Mouse (Mus musculus) adrenal gland, adult 2 months (tissue): ENCODE results near the gene Mmaa. TPM values are rescaled to one million over a fixed set of nuclear protein-coding genes. Genes with fewer than 3 reads are reported as not detected.

Experiments
- DNase-seq: peaks from one replicate; pipeline ENCODE4 v3.0.0; 2021
- long read RNA-seq: library from polyadenylated mRNA; stranded (forward); transcript quantifications from one replicate; pipeline ENCODE4 v2.0.0, GENCODE M21; 2021
- polyA plus RNA-seq: library from polyadenylated mRNA; depleted of rRNA; stranded (reverse); fragments of >200 nt; gene quantifications from 2 replicates; pipeline ENCODE4 v1.2.3, GENCODE M21; 2012; rRNA removed
- total RNA-seq, 2 experiments: library from RNA; stranded (reverse); gene quantifications; 2 replicates each; pipeline ENCODE4 v1.2.3; 2021

Mmaa gene
- 10 to 100 TPM; 31.8 to 42.5 TPM for total RNA-seq
- polyA plus RNA-seq: 2.8 and 3.2 TPM in 2 replicates
- long read RNA-seq, full-length matches to known transcripts: 12 of 34 reads
- long read RNA-seq, partial matches to known transcripts: 5 of 34 reads
- long read RNA-seq, other reads (novel, unspliced or antisense): 17 of 34 reads

GRCm38 (mm10) chr8:79294610-79295275 lies at the start of gene Mmaa:
TSS of gene Mmaa (minus strand) at chr8:79294937.
- peak; percentile 99 for DNase-seq

- no peak for DNase-seq
Measured at GRCm38 (mm10) chr8:79341236-79341635, 46.5 kb upstream of the Mmaa start.

- DNase-seq: peak; percentile 38
Measured at GRCm38 (mm10) chr8:79339555-79339954, 44.8 kb upstream of the Mmaa start.

GRCm38 (mm10) chr8:79338619-79339018 lies 43.9 kb upstream of the Mmaa start:
- DNase-seq: no peak

- no peak for DNase-seq
Measured at GRCm38 (mm10) chr8:79332109-79332900, 37.6 kb upstream of the Mmaa start.

DNA sequence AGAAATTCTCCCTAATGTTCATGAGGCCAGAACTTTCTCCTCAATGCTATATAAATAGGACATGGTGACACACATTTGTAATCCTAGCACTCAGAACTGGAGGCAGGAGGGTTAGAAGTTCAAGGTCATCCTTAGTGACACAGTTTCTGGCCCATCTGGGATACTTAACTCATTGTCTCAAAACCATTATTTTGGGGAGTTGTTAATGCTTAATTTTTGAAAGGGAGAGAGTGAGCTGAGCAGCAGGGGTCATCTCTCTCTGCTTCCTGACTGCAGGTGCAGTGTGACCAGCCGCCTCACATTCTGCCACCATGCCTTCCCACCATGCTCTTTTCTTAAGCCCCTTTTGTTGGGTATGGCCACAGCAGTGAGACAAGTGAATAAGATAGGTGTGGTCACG lies 36.8 kb upstream of the Mmaa start:
- no peak for DNase-seq

- no peak for DNase-seq
Measured at GRCm38 (mm10) chr8:79331017-79331416, 36.3 kb upstream of the Mmaa start.

- no peak for DNase-seq
Measured at GRCm38 (mm10) chr8:79329735-79330134, 35.0 kb upstream of the Mmaa start.

- DNase-seq: no peak
Measured at GRCm38 (mm10) chr8:79329182-79329581, 34.4 kb upstream of the Mmaa start.

DNA sequence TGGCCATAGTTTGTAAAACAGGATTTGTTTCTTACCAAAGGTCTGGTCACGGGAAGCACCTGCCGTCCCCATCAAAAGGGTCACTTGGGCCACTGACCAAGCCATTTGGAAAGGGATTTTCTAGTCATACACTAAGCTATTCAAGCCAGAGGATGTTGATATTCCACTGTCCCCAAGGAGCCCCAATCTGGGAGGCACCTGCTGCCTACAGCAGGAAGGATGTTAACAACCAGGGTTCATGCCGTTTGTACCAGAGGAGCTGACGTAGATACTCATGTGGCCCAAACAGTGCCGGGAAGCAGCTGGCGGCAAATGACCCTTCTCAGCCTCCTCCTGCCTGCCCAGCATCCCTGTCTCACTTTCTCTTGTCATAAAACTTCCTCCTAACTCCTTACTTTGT lies 30.8 kb upstream of the Mmaa start:
- no peak for DNase-seq

DNA sequence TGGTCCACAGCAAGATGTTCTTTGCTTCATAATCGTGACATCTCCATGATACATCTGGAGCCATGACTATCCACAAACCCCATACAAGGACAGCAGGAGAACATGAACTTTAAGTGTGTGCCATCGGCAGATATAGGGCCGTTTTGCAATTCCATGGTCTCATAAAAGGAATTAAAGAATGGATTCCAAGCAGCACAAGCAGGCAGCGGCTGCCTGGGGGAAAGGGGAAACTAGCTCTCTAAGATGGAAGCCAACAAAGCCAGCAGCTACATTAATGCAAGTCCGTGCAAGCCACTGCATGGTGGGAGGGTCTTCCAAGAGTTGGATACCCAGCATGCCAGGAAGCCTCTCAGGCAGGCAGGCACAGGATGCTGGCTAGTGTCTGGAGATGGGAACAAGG lies 30.2 kb upstream of the Mmaa start:
- no peak for DNase-seq

- no peak for DNase-seq
Measured at GRCm38 (mm10) chr8:79324036-79324435, 29.3 kb upstream of the Mmaa start.

- DNase-seq: no peak
Measured at GRCm38 (mm10) chr8:79323121-79323520, 28.4 kb upstream of the Mmaa start.

DNA sequence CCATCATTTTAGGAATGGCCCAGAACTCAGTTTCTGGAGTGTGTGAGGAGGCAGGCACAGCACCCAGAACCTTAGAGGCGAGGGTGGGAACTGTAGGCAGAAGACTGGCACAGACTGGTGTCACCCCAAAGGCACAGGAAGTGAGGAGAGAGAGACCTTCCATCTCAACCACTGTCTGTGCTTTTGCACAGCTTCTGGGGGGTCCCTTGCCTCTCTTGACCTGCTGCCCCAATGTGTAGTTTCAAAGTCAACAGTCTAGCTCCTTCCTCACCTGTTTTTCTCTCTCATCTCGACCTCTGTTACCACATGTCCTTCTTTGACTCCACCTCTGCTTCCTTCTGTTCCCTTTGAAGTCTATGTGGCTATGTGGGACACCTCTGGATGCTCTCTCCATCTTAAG lies 16.1 kb upstream of the Mmaa start:
- no peak for DNase-seq

- DNase-seq: no peak
Measured at GRCm38 (mm10) chr8:79305941-79306340, 11.2 kb upstream of the Mmaa start.

DNA sequence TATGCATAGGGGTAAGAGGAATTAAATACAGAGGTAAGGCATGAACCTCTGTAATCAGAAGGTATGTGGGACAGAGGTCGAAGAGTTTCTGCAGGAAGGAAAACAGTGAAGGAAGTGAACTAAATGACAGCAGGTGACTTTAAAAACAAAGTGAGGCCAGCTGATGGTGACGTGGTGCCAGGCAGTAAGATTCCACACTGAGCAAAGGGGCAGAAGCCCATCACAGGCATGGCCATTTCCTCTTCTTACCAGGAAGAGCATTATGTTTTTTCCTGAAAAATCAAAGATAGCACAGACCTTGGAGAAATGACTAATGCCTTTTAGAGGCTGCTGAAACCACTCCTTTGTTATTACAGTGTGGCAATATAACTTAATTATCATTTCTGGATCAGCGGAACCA lies 6.8 kb upstream of the Mmaa start:
- no peak for DNase-seq

GRCm38 (mm10) chr8:79299704-79300103 lies 5.0 kb upstream of the Mmaa start:
- DNase-seq: no peak

- DNase-seq: peak; percentile 76
Measured at GRCm38 (mm10) chr8:79297763-79298162, 3.0 kb upstream of the Mmaa start.

DNA sequence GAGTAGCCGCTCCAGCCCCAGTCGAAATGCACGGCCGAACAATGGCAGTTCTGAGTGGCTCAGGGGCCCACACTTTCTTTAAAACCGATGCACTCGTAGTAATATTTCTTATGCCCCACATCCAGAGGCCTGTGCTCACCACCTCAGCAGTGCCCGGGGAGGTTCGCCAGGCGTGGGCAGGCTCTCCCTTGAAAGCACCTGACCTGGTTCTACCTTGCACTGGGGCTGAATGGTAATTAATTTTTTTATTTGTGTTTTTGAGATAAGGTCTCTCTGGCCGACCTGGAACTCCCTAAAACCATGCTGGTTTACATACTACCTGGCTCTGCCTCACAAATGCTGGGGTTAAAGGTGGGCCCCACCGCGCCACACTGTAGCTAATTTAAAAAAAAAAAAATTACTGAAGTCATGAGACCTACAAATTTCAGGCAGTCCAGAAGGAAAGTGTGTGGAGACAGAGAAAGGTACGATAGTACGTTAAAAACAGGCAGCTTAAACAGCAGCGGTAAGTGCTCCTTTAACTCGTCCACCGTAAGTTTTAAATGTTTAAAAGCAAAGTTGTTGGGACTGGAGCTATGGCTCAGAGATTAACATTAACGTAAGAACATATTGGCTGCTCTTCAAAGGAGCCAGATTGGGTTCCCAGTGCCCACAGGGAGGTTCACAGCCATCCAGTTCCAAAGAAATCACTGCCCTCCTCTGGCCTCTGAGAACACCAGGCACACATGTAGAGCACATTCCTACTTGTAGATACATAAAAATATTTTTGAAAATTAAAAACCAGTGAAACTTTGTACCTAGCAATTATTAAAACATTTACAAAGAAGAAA lies 754 bp upstream of the Mmaa start:
- DNase-seq: no peak

GRCm38 (mm10) chr8:79293841-79294240 lies 896 bp downstream of the Mmaa start:
- no peak for DNase-seq

DNA sequence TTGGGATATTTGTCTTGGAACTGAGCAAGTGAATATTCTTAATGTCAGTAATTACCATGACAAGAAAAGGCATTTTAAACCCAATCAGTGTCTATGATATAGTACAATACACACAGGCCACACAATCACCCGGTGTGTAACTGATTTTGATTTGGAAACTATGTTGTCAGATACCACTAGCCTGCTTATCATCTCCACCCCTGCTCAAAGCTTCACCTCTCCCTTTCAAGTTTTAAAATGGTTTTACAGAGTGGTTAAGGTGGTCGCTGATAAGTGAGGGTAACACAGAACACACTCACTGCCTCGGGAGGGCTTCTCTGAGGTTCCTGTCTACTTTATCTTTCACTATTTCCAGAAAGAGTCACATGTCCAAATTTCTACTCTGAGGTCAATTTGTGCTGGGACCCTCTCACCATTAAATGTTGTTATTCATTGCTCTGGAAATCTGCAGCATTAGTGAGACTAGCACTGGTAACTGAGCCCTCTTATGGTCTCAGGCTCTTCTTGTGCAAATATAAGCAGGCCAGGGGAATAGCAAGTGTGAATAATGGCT lies 1.9 kb downstream of the Mmaa start:
- no peak for DNase-seq

GRCm38 (mm10) chr8:79289592-79289991 lies 5.1 kb downstream of the Mmaa start:
- no peak for DNase-seq
